Mouse (Mus musculus) induced T-regulatory cell, adult 2 months (primary cell): ENCODE results near the gene H2-Eb2.
A peak's percentile ranks its signal among the peaks of the same experiment; 100 is the strongest.

Source experiments
- DNase-seq: peaks from one replicate; pipeline ENCODE4 v3.0.0-alpha.2; 2012; ENCODE audit warnings: low read depth

Gene H2-Eb2

DNA sequence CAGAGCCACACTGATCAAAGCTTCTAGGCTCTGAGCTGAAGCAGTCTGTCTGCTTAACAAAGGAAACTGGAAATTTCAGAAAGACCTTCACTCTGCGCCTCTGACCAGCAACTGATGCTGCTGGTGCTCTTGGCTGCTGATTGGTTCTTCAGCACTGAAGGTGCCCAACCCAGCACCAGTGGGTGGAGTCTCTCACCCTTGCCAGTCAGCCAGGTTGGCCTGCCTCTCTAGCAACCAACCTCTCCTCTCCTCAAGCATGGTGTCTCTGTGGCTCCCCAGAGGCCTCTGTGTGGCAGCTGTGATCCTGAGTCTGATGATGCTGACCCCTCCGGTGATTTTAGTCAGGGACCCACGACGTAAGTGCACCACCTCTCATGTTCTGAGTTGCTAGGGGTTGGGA, at the start of gene H2-Eb2:
Gene H2-Eb2, plus strand, starts transcription at position 230 of the 400 bp plus-strand sequence.
- DNase-seq, result peak; percentile 31

DNA sequence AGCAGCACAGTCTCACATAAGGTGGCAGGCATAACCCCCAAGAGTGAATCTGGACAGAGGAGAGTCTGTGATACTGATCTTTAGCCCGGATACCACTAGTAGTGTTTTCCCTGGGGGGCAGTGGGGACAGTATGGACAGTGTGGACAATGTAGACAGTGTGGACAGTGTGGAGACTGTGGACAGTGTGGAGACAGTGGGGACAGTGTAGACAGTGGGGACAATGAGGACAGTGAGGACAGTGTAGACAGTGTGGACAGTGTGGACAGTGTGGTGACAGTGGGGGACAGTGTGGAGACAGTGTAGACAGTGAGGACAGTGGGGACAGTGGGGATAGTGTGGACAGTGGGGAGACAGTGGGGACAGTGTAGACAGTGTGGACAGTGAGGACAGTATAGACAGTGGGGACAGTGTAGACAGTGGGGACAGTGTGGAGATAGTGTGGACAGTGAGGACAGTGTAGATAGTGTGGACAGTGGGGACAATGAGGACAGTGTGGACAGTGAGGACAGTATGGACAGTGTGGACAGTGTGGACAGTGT, 44.9 kb upstream of the H2-Eb2 start:
- DNase-seq, result no peak

DNA sequence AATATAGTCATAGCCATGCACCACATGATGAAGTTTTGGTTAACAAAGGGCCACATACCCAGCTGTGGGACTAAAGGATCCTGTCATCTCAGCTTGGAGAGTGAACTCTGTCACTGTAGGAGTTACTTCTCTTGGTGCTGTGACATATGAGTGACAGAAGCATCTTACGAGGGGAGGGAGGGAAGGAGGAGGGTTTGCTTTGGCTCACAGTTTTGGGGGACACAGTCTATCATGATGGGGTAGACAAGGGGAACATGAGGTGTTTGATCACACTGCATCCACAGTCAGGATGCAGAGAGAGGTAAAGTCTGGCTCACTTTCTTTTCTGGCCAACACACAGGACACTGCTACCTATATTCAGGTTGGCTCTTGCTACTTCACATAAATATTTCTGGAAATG, 43.6 kb upstream of the H2-Eb2 start:
- no peak for DNase-seq

DNA sequence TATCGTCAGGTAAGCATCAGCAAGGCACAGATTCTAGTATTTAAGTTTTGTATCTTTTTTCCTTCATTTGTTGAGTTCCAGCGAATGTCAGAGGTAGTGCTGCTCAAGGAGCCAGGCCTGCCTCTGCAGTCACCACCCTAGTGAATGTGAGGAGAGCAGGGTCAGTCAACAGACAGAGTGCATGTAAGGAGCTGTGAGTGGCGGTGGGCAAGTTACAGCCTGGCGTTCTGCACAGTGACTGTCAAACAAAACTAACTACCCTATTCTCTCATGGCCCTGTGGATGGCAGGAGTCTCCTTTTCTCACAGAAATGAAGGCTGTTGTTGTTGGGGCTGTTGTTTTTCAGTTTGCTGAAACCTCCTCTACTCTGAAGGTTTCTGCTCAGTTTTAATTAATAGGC, 40.1 kb upstream of the H2-Eb2 start:
- DNase-seq, result no peak

DNA sequence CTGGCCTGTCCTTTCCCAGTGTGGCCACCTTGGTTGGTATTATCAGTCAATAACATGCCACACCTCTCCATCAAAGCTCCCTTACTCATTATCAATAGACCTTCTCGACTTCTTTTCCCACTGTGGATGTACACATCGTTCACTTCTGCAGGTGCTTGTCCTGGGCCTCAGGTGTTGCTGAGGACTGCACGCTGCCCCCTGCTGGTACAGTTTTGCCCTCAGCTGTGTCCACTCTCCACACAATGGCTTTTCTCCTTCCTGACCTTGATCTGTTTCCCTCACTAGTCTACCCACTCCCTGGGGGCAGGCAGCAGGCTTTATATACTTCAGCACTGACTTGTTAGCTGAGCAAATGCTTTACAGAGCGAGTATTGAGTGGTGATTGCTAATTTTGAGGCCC, 39.6 kb upstream of the H2-Eb2 start:
- peak; percentile 76 for DNase-seq

DNA sequence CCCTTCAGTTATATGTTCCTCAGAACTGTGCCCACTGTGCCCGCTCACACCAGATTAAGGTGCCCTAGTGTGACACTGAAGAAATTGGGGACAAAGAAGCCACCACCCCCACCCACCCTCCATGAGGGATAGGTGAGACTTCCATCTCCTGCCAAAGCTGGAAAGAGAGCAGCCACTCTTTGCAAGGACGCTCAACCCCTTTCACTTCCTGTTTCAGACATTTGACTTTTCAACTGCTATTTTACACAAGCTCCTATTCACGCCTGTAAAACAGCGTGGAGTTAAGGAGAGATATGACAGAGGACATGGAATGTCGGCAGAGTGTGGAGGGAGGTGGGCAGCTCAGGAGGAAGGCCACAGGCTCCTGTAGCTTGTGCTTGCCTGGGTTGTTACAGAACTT, 39.0 kb upstream of the H2-Eb2 start:
- DNase-seq, result no peak

DNA sequence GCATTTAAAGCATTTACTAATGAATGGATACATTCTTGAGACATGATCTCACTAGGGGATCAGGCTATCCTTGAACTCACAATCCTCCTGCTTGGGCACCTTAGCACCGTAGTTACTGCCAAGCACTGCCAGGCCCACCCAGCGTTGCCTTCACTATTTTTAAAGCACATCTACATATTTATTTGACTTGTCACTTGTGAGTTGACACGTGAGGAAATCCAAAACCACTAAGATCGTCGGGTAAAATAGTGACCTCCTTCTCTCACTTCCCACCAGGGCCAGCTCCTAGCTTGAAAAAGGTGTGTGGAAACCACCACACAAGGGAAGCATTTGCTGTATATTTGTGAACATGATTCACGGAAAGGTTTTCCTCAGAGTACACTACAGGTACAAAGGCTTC, 38.5 kb upstream of the H2-Eb2 start:
- DNase-seq, result no peak

DNA sequence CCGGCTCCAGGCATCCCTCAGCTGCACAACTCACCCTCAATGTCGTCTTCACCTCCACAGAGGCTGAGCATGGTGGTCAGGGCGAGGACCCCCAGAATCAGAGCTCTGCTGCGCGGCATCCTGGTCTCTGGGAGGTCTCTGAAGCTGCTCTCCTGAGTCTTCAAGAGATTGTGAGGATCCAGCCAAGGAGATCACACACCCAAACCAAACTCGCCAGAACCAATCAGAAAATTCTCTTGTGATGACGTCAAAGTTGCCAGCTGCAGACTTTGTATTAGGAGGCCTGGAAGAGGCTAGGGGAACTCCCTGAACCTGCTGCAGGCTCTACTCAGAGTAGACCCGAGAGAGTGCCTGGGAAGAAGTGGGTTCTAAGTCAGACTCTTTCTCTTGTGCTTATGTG, 37.8 kb upstream of the H2-Eb2 start, which contains the start of gene H2-Aa:
Gene H2-Aa, minus strand, starts transcription at position 176 of the 400 bp plus-strand sequence.
- DNase-seq, result peak; percentile 95

DNA sequence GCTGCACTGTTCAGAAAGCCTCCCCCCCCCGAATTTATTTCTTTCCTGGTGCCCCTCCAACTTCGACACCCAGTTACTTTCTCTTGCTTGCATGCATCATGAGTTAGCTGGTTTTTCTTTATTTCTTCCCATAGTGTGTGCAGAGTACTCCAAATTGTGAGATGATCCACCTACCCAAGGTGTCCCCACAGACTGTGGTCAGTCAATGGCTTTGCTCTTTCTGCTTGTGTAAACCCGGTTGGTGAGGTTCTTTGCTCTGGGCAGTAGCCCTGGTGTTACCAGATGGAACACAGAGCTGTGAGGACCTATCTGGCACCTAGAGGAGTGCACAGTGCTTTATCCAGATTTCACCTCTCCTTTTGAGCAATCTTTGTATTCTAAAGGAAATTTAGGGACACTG, 37.3 kb upstream of the H2-Eb2 start:
- DNase-seq, result no peak

DNA sequence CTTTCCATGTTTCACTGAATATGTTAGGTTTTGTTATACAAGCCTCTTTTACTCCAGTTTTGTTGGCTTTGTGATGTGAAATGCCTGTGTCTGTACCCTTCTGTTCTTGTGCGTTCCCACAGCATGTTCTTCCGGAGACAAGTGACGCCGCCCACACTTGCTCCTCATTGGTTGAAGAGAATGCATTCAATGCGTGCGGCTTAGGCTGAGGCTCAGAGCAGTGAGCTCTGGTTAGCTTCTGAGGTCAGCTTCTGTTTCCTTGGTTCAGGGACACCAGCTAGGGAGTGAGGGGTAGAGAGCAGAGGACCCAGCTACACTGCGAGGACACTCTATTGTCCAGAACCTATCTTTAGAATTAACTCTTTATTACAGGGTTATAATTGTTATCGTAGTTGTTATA, 33.9 kb upstream of the H2-Eb2 start:
- DNase-seq, result peak; percentile 93

DNA sequence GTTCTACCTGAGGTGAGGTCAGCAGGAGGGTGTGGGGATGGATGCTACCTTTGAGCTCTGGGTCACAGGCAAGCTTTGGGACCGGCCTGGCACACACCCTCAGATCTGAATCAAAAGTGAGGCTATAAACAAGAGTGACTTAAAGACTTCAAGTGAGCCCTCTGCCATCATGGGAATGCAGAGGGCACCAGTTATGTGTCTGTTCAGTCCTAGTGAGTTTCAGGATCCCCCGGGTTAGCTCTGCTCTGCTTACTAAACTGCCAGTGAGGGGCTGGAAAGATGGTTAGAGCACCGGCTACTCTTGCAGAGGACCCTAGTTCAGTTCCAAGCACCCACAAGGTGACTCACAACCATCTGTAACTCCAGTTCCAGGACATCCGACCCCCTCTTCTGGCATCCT, 32.9 kb upstream of the H2-Eb2 start:
- no peak for DNase-seq

DNA sequence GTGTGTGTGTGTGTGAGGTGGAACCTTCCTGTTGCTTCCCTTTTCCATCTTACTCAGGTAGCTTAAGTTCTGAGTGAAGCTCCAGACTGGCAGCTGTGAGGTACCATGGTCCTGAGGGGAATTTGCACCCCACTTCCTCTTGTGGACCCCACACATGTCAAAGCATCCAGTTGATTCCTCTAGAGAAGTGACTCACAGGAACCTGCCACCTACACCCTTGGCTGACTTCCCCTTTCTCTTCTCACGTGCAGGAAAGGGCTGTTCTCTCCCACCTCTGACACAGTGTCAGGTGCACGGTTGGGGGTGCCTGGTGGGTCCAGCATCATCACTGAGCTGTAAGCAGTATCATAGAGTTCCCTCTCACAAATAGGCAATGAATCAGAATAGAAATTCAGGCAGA, 31.9 kb upstream of the H2-Eb2 start:
- peak; percentile 72 for DNase-seq

DNA sequence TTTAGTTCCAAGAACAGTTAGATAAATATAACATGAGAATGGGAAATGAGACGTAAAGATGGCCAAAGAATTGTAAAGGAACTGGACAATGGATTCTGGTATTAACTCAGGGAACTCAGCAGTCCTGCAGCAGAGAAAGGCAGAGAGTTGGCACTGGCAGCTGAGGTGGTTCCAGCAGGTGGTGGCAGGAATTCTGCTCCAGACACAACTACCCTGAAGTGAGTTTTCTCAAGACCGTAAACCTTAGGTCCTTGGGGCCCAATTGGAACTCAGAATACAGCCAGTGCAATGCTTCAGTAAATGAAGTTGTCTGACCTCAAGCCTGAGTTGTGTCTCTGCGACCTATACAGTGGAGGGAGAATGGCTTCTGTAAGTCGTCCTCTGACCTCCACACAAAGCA, 31.2 kb upstream of the H2-Eb2 start:
- no peak for DNase-seq

DNA sequence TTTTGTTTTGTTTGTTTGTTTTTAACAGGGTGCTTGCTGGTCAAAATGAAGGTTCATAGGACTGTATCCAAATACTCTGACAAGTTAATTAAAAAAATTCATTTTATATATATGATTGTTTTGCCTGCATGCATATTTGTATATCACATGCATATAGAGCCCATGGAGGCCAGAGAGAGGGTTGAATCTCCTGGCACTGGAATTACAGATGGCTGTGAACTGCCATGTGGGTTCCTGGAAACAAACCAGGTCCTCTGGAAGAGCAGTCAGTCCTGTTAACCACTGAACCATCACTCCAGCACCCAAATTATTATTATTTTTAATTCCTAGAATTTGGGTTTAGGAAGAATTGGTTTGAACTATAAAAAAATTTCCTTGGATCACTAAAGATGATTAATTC, 30.2 kb upstream of the H2-Eb2 start:
- no peak for DNase-seq

DNA sequence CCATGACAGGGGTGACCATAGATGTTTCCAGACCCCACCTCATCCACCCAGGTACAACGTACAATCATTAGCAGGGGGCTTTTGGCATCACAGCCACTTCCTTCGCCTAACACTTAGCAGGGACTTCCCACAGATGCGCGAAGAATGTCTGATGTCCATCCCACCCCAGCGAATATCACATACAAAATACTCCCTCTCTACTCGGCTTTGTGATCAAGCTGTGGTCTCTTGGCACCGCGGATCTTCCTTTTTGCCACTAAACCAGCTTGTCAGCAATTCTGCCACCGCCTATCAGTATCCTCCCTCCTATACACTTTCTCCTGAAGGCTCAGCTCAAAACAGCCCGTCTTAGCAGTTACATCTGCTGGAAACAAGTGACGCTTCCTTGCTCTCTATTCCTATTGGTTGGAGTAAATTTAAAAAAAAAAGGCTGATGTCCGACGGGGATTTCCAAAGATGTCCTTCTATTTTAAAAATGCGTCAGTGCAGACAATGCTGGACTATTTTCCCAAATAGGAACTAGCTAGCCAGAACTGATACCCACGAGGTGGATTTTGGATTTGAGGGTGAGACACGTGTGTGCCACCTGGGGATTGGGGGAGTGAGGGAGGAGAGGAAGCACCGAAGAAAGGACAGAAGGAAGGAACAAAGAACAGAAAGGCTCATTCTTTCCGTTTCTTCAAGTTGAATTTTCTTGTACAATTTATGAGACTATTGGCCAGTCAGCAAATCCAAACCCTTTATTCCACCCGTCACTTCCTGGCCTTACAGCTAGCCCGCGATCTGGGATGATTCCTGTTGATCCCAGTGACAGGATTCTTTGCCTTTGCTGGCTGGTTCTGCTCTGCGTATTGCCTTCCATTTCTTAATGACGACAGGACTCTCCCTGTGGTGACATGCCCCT, 29.3 kb upstream of the H2-Eb2 start:
- peak; percentile 95 for DNase-seq

DNA sequence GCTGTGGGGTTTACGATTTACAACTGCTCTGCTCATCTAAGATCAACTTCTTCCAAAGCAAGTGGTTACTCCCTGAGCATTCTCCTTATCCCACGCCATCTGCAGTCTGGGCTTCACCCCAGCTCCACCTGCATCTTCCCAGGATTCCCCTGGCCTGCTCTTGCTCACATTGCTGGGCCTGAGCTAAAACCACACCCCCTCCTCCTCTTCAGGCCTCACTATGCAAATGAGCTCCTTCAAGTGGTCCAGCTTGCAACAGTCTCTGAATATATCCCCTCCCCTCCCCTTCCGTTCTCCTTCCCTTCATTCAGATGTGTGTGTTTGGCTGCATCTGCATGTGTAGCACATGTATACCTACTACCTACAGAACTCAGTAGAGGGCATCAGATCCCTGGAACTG, 26.1 kb upstream of the H2-Eb2 start:
- DNase-seq, result peak; percentile 60

DNA sequence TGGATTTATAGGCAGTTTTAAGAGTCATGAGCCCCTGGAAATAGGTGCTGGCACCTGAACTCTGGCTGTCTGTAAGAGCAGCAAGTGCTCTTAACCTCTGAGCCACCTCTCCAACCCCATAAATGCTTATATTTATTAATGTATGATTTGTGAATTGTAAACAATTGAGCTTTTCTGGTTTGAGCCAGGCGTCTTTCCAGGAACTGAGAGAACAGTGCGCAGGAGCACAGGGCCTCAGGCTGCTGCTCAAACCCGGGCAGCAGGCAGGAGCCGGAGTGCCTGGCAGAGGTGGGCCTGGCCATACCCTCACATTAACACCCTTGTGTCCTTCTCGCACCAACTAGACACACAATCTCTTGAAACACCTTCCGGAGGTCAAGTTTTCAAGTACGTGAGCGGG, 25.4 kb upstream of the H2-Eb2 start:
- no peak for DNase-seq

DNA sequence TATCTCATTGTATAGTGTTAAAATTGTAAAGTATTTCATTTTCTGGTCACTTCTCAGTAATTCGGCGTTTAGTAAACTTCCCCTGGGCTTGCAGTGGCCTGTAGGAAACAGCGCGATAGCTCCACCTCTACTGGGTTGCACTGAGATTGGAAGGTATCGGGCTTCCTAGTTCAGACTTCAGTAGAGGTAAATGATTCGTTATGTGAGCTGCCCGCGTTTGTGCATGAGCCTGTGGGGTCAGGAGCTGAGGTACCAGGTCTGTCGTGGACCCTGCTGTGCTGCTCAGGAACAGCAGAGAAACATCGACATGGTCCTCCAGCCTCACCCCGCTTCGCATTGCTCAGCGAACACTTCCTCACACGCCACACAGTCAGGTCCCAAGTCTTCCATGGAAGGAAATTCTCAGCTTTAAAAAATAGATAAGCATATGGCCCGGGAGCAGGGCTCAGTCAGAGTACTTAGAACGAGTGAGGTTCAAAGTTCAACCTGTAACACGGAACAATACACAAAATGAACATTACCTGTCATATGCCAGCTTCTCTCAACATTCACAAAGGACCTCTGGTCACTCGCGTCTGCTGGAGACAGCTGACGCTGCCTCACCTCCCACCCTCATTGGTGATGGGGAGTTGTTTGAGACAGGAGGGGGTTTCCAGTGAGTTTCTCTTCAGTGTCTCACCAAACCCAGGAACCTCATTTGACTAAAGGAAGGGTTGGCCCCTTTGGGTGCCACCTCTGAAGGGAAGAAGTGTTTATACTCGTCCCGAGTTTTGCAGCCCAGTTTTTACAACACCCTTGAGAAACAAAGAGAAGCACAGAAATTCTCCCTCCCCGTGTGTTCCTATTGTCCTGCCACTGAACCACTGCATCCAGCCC, 24.5 kb upstream of the H2-Eb2 start:
- DNase-seq, result peak; percentile 70

DNA sequence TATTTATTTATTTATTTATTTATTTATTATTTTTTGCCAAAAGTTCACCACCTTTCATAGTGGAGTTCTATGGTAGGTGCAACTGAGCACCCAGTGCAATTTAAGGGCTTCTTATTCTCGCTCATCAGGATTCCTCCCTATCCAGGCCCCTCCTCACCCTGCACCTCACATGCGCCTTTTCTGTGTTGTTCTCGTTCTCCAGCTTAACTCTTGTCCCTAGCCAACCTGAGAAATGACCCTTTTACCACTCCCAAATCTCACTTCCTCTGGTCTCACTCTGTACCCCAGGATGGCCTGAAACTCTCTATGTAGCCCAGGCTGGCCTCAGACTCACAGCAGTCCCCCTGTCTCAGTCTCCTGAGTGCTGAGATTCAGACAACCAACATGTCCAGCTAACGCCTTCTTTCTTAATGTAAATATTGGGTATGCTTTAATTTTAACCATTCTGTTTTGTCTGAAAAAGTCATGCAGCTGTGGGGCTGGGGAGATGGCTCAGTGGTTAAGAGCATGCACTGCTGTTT, 23.7 kb upstream of the H2-Eb2 start:
- DNase-seq, result no peak

DNA sequence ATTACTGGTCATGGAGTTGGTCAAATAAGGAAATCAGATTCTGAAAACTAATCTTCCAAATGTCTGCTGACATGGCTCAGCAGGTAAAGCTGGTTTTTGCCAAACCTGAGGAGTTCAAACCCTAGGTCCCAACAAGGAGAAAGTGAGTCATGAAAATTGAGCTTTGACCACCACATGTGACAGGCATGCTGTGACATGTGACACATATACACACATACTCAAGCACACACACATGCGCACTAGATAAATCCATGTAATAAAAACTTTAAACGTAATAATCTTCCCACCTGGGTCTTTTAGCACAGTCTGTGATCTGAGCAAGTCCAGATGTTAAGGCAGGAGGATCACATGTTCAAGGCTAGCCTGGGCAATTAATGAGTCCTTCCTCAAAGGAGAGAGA, 21.7 kb upstream of the H2-Eb2 start:
- DNase-seq, result no peak

DNA sequence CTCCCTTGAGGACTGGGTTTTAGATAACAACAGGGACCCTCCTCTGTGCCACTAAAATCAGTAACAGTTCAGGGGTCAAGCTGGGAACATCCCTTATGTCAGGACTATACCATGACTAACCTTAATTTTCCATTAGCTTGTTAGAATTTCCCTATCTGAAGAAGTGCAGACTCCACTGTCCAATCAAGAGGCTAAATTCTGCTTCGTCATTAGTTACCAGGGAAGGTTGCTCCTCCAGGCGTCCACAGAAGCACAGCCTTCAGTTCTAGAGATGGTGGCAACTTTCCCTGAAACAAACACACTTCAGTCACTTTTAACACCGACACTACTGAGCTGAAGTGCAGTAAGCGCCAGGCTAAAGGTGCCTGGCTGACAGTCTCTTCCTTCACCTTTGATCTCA, 20.7 kb upstream of the H2-Eb2 start:
- DNase-seq, result peak; percentile 92

DNA sequence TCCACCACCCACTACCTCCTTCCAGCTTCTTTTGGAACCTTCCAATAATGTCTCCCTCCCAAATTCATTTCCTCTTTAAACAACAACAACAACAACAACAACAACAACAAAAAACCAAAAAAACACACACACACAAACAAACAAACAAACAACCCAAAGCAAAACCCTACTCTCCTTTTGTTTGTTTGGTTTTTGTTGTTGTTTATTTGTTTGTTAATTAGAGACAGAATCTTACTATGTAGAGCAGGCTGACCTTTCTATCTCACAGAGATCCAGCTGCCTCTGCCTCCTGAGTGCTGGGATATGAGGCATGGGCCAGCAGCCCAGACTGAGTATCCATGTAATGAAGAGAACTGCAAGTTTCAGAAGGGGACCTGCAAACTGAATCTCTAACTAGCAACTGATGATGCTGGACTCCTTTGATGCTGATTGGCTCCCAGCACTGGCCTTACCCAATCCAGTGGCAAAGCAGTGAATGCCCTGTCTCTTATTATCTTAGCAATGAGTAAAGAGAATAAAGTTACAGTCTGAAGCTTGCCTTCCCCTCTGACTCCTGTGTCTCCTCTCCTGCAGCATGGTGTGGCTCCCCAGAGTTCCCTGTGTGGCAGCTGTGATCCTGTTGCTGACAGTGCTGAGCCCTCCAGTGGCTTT, 20.0 kb upstream of the H2-Eb2 start, which contains the start of gene H2-Eb1:
Gene H2-Eb1, plus strand, starts transcription at position 488 of the 651 bp plus-strand sequence.
- peak; percentile 91 for DNase-seq
